Mouse (Mus musculus): Measurements from ENCODE around the gene Lrp8. TPM values are rescaled to one million over a fixed set of nuclear protein-coding genes. Genes with fewer than 3 reads are reported as not detected.
A peak's percentile ranks its signal among the peaks of the same experiment; 100 is the strongest.

The Lrp8 gene
- polyA plus RNA-seq, 1 experiment from 2014 or later, result 0.82 TPM

DNA sequence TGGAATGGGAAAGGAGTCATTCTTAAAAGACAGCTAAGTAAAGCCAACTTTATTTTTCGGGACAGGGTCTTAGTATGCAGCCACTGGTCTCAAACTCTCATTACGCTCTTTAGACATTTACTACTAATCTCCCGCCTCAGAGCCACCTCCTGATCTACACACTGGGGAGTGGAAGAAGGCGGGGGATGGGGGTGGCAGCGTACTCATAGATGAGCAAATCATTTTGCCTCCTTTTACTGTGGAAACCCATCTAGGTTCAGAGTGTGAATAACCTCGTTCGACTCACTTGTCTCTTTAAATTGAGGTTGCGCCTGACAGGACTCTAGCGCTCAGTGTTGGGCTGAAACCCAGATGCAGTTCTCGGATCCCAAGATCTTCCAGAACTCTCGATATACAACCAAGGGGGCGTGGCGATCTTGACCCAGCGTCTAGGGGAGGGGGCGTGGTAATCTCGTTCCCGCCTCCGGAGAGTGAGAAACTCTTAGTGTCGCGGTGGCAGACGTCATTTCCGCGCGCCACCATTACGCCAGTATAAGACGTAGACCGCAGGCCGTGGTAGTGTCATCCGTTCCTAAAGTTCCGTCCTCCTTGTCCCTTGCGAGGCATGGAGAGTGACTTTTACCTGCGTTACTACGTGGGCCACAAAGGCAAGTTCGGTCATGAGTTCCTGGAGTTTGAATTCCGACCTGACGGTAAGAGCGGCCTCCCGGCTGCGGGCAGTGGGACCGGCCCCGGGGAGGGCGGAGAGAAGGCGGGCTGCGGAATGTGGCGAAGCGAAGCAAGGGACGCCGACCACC is 77.4 kb downstream of the Lrp8 start, which contains the start of gene Magoh:
Magoh (plus strand) TSS at position 502 of the 797 bp plus-strand sequence.
- H3K27ac ChIP-seq, result peak within 1 kb of the TSS; percentile 83
- no peaks in the 10 kb centered on the region for H3K9me3 ChIP-seq (replicated peaks; ENCODE audit: low read length)
- H3K36me3 ChIP-seq (ENCODE audit: insufficient read depth, low read length), result peaks cover 13% of the 10 kb centered on the region
- peak within 1 kb of the TSS; percentile 90 for H3K4me3 ChIP-seq (replicated peaks; ENCODE audit: low read depth, low read length)
- peak; percentile 99 for DNase-seq (ENCODE audit: low spot score)
- H3K4me1 ChIP-seq (replicated peaks; ENCODE audit: insufficient read depth, low read length), result peaks cover 5% of the 10 kb centered on the region
- no peaks in the 10 kb centered on the region for H3K27me3 ChIP-seq (ENCODE audit: insufficient read depth, low read length)
- peak; percentile 96 for ATAC-seq (replicated peaks; ENCODE audit: low FRiP score, low read depth)
- no peak; the same call in 1 of the 2 replicates for TF ChIP-seq CTCF (IDR thresholded peaks at IDR 0.05; ENCODE audit: low read depth)
- peak within 1 kb of the TSS; percentile 91 for H3K9ac ChIP-seq (ENCODE audit: low read depth, low read length)
- peak within 1 kb of the TSS; percentile 66 for H3K4me2 ChIP-seq (ENCODE audit: low read length)
- WGBS, result 2% methylated on average over 48 of the region's 48 CpGs

DNA sequence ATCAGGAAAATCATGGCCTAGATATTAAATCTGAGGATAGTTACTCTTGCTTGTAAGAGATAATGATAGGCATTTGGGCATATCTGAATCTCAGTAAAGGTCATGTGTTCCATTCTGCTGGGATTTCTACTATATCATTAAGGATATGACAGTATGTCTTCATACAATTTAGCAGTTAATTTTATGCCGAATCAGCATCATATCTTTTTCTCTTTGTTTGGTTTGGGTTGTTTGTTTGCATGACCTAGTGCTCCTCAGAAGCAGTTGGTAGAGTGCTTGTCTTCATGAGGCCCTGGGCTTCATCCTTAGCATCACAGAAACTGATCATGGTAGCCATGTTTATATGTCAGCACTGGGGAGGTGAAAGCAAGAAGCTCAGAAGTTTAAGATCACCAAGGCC is 79.6 kb downstream of the Lrp8 start:
- Histone ChIP-seq H3K36me3 (ENCODE audit: insufficient read depth, low read length) (peaks cover 27% of the 10 kb centered on the region), H3K4me2 (ENCODE audit: low read length) (no peak overlapping the region), H3K27me3 (ENCODE audit: insufficient read depth, low read length) (no peaks in the 10 kb centered on the region), H3K9ac (ENCODE audit: low read depth, low read length) (no peak overlapping the region), H3K27ac (no peak overlapping the region), H3K4me1 (replicated peaks; ENCODE audit: insufficient read depth, low read length) (peaks cover 5% of the 10 kb centered on the region), H3K9me3 (replicated peaks; ENCODE audit: low read length) (no peaks in the 10 kb centered on the region), H3K4me3 (replicated peaks; ENCODE audit: low read depth, low read length) (no peak overlapping the region)
- ATAC-seq (replicated peaks; ENCODE audit: low FRiP score, low read depth) (no peak), DNase-seq (ENCODE audit: low spot score) (no peak)
- no peak for TF ChIP-seq CTCF (IDR thresholded peaks at IDR 0.05; ENCODE audit: low read depth)
- WGBS, result 98% methylated on average over 1 of the region's 1 CpGs

GRCm38 (mm10) chr4:107886371-107886770 is 84.3 kb downstream of the Lrp8 start:
- DNase-seq (ENCODE audit: low spot score) (no peak), ATAC-seq (replicated peaks; ENCODE audit: low FRiP score, low read depth) (no peak)
- no peak overlapping the region for H3K4me3 ChIP-seq (replicated peaks; ENCODE audit: low read depth, low read length)
- H3K9ac ChIP-seq (ENCODE audit: low read depth, low read length), result no peak overlapping the region
- no peaks in the 10 kb centered on the region for H3K9me3 ChIP-seq (replicated peaks; ENCODE audit: low read length)
- TF ChIP-seq CTCF (IDR thresholded peaks at IDR 0.05; ENCODE audit: low read depth), result no peak
- 80% methylated on average over 7 of the region's 7 CpGs for WGBS
- no peak overlapping the region for H3K27ac ChIP-seq
- peaks cover 32% of the 10 kb centered on the region for H3K36me3 ChIP-seq (ENCODE audit: insufficient read depth, low read length)
- H3K4me1 ChIP-seq (replicated peaks; ENCODE audit: insufficient read depth, low read length), result no peaks in the 10 kb centered on the region
- no peaks in the 10 kb centered on the region for H3K27me3 ChIP-seq (ENCODE audit: insufficient read depth, low read length)
- no peak overlapping the region for H3K4me2 ChIP-seq (ENCODE audit: low read length)

DNA sequence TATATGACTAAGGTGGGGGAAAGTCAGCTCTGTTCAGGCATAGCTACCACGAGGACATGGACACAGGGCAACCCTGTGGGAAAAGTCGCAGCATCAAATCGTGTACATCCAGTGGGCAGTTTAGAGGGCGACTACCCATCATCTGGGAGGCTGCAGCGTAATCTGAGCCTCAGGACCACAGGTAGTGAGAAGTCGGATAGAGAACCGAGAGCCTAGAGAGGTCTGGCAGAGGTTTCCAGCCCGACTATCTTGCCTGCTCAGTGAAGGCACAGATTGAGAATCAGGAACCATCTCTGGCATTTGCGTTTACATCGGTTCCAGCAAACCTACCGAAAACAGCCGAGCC is 87.3 kb downstream of the Lrp8 start:
- Histone ChIP-seq H3K4me1 (replicated peaks; ENCODE audit: insufficient read depth, low read length) (no peaks in the 10 kb centered on the region), H3K27me3 (ENCODE audit: insufficient read depth, low read length) (no peaks in the 10 kb centered on the region), H3K9ac (ENCODE audit: low read depth, low read length) (0 out of 2 replicates have a peak overlapping the region, but pooled peaks have one; percentile 55), H3K4me3 (replicated peaks; ENCODE audit: low read depth, low read length) (peak overlapping the region; percentile 59), H3K4me2 (ENCODE audit: low read length) (peak overlapping the region; percentile 57), H3K36me3 (ENCODE audit: insufficient read depth, low read length) (peaks cover 34% of the 10 kb centered on the region), H3K9me3 (replicated peaks; ENCODE audit: low read length) (no peaks in the 10 kb centered on the region), H3K27ac (peak overlapping the region; percentile 84)
- TF ChIP-seq CTCF (IDR thresholded peaks at IDR 0.05; ENCODE audit: low read depth), result no peak
- ATAC-seq (replicated peaks; ENCODE audit: low FRiP score, low read depth) (peak; percentile 31), DNase-seq (ENCODE audit: low spot score) (no peak)
- 1% methylated on average over 12 of the region's 12 CpGs for WGBS

DNA sequence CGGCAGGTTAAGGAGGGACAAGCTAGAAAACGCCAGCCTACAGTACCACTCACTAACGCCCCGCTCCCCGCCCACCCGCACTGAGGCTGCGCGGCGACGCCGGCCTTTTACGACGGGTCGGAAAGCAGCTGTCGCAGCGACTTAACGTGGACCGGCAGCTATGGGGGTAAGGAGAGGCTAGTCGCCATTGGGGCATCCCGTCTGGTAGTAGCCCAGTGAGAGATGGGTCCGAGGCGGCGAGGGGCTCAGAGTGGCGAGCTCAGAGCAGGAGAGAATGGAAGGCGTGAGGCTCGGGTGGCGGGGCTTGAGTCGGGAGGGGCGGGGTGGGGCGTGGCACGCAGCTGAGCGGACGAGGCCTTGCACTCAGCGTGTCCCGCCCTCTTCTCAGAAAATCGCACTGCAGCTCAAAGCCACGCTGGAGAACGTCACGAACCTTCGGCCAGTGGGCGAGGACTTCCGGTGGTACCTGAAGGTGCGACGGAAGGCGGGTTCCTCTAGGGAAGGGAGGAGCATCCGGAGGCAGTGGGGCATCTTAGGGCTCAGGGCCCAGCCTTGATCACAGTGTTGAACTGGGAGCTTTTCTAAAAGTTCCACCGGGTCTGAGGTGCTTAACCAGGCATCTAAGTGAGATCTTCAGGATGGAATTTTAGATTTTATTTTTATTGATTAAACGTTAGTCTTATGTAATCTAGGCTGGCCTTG is 87.8 kb downstream of the Lrp8 start, which contains the start of gene 0610037L13Rik:
0610037L13Rik (plus strand) TSS at position 83 of the 702 bp plus-strand sequence.
- no peak for TF ChIP-seq CTCF (IDR thresholded peaks at IDR 0.05; ENCODE audit: low read depth)
- ATAC-seq (replicated peaks; ENCODE audit: low FRiP score, low read depth), result peak; percentile 94
- no peaks in the 10 kb centered on the region for H3K27me3 ChIP-seq (ENCODE audit: insufficient read depth, low read length)
- peak within 1 kb of the TSS; percentile 55 for H3K9ac ChIP-seq (ENCODE audit: low read depth, low read length)
- H3K4me2 ChIP-seq (ENCODE audit: low read length), result peak within 1 kb of the TSS; percentile 57
- peak; percentile 97 for DNase-seq (ENCODE audit: low spot score)
- no peaks in the 10 kb centered on the region for H3K9me3 ChIP-seq (replicated peaks; ENCODE audit: low read length)
- H3K27ac ChIP-seq, result peak within 1 kb of the TSS; percentile 84
- peak within 1 kb of the TSS; percentile 59 for H3K4me3 ChIP-seq (replicated peaks; ENCODE audit: low read depth, low read length)
- H3K36me3 ChIP-seq (ENCODE audit: insufficient read depth, low read length), result peaks cover 31% of the 10 kb centered on the region; the same call in 1 of the 2 replicates
- under 1% methylated on average over 48 of the region's 48 CpGs for WGBS
- H3K4me1 ChIP-seq (replicated peaks; ENCODE audit: insufficient read depth, low read length), result no peaks in the 10 kb centered on the region

- Histone ChIP-seq H3K27ac (no peak overlapping the region), H3K4me1 (replicated peaks; ENCODE audit: insufficient read depth, low read length) (no peaks in the 10 kb centered on the region), H3K27me3 (ENCODE audit: insufficient read depth, low read length) (no peaks in the 10 kb centered on the region), H3K4me2 (ENCODE audit: low read length) (no peak overlapping the region), H3K4me3 (replicated peaks; ENCODE audit: low read depth, low read length) (no peak overlapping the region), H3K36me3 (ENCODE audit: insufficient read depth, low read length) (peaks cover 33% of the 10 kb centered on the region), H3K9me3 (replicated peaks; ENCODE audit: low read length) (no peaks in the 10 kb centered on the region), H3K9ac (ENCODE audit: low read depth, low read length) (no peak overlapping the region)
- DNase-seq (ENCODE audit: low spot score) (peak; percentile 66), ATAC-seq (replicated peaks; ENCODE audit: low FRiP score, low read depth) (no peak)
- peak; percentile 76 for TF ChIP-seq CTCF (IDR thresholded peaks at IDR 0.05; ENCODE audit: low read depth)
- WGBS, result 79% methylated on average over 2 of the region's 2 CpGs
Measured at GRCm38 (mm10) chr4:107892663-107893062, 90.6 kb downstream of the Lrp8 start.
